Mouse (Mus musculus) lung, postnatal 4 days (tissue): ENCODE results near the gene Actg1.

Experiments
- DNase-seq, 2 experiments: peaks; one replicate each; pipeline ENCODE4 v3.0.0; 2021

The Actg1 gene

DNA sequence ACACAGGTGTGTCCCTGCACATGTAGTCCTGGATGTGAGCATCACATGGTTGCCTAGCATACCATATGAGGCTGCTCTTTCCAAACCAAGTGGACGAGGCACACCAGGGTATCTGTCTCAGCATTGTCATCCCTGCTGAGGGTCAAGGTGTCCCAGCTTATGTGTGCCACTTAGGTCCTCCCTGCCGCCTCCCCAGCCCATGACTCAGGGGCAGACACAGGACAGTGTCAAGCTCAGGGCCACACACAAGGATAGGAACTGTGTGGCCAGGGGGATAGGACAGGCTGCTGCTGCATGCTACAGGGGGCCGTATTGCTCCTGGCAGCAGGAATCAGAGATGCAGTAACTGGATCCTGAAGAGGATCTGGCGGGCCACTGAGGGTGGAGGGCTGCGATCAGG, 12.4 kb upstream of the Actg1 start:
- peak in 1 of 2 experiments; percentile 17 for DNase-seq

DNA sequence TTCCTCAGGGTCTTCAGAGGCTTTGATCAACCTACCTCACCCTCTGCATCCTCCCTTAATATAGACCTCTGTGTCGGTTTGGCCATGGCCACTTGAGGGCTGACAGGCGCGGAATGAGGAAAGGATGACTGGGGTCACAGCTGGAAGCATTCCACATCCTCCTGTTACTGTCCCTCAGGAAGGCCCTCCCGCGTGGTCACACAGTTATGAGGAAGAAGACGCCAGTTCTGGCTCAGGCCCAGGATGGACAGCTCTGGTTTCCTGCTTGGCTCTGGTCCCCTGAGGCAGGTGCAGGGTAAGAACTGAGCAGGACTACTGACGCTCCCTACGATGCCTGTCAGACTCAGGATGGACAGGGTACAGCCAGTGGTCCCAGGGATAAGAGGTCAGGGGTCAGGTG, 11.7 kb upstream of the Actg1 start:
- peak in 1 of 2 experiments; percentile 60 for DNase-seq

- peak in 1 of 2 experiments; percentile 32 for DNase-seq
Measured at GRCm38 (mm10) chr11:120359391-120359790, 11.0 kb upstream of the Actg1 start.

DNA sequence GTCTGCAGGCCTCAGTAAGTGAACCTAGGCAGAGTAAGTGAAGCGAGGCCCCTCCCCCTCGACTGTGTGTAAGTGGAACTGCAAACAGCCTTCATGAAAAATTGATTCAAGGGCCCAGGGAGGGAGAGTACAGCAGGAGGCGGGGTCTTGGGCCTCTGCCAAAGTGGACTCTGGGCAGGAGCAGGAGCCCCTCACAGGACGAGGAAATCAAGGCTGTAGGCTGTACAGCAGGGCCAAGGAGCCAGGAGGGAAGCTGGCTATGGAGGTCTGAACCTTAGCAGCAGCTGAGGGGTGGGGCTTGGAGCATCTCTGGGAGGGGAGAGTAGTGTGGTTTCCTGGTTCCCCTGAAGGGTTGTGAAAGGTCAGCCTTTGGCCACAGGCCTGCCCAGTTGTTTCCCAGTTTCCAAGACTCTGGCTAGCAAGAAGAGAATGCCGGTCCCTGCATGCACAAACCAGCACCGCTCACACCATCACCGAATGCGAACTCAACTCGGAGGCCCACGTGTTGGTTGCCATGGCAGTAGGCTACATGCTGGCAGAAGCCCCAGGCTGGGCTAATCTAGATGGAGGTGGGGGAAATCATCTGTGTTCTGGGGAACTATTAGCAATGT, 9.6 kb upstream of the Actg1 start:
- DNase-seq: peak; percentile 87 to 91

GRCm38 (mm10) chr11:120356900-120357299, 8.6 kb upstream of the Actg1 start:
- no peak for DNase-seq

GRCm38 (mm10) chr11:120356319-120356840, 8.0 kb upstream of the Actg1 start:
- no peak for DNase-seq

DNA sequence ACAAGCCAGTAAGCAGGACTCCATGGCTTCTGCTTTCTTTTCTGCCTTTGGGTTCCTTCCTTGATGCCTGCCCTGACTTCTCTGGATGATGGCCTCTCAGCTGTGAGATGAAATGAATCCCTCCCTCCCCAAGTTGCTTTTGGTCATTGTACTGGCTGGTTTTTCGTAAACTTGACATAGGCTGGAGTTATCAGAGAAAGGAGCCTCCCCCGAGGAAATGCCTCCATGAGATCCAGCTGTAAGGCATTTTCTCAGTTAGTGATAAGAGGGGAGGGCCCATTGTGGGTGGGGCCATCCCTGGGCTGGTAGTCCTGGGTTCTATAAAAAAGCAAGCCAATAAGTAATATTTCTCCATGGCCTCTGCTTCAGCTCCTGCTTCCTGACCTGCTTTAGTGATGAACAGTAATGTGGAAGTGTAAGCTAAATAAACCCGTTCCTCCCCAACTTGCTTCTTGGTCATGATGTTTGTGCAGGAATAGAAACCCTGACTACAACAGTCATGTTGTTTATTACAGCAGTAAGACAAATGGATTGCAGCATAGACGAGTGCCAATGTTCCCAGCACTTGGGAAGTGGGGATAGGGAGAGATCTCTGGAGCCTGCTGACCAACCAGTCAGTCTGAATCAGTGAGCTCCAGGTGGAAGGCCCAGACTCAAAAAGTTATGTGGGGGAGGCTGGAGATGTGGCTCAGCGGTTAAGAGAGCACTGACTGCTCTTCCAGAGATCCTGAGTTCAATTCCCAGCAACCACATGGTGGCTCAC, 7.1 kb upstream of the Actg1 start:
- DNase-seq: peak in 1 of 2 experiments; percentile 16

DNA sequence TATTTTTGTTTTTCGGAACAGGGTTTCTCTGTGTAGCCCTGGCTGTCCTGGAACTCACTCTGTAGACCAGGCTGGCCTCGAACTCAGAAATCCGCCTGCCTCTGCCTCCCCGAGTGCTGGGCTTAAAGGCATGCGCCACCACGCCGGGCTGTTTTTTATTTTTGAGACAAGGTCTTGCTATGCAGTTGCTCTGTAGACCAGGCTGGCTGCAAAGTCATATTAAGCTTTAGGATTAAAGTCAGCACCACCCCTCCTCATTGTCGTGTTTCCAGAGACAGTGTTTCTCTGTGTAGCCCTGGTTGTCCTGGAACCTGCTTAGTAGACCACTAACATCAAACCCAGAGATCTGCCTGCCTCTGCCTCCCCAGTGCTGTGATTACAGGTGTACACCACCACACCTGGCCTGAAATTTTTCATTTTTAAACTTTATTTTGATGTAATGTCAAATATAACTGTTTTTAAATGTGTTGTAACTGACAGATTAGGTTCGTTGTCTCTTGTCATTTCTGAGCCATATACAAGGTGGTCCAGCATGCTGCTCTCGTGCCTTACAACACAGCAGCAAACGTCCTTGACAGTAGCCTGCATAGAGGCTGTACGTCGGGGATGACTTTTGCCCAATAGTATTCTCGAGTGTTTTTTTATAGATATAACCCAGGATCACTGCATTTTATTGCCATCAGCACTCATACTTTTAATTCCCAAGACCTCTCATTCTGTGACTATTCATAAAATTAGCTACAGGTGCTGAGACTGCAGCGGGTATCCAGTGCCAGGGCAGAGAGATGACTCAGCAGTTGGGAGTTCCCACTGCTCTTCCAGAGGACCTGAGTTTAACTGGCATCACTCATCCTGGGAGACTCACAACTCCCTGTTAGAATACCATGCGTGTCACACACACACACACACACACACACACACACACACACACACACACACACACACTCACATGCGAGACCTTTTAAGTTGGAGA, 6.2 kb upstream of the Actg1 start:
- DNase-seq: peak in 1 of 2 experiments; percentile 19

DNA sequence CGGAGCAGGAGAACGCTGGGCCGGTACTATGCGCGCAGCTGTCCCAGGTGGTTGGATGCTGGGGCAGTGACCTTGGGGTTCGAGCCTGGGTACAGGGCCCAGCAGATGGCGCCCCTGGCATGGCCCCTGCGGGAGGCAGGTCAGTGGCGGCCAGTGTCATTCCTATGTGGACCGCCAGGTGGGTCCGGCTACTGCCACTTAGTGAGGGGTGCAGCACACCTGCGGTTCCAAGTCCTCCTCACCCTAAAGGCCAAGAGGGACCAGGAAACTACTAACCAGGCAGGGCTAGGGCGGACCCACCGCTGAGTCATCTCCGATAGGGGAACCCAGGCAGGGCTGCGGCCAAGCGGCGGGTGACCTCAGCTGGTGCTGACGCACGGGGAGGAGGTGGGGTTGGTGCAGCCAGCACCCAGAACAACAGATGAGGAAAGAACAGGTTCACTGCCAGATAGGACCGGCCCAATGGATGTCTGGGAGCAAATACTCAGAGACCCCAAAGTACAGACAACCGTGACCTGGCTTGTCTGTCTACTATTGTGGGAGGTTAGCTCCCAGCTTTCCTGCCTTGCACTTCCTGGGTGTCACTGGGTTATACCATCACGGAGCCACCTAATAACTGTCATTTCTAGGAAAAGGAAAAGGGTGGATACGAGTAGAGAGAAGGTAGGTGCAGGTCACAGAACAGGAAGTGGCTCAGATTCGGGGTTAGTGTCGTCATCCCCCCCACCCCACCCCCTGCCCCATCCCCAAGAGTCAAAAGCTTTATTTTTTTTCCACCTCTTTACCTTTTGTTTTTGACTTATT, 5.4 kb upstream of the Actg1 start:
- DNase-seq: peak; percentile 92 to 93

GRCm38 (mm10) chr11:120352571-120353290, 4.4 kb upstream of the Actg1 start:
- peak; percentile 67 to 72 for DNase-seq

DNA sequence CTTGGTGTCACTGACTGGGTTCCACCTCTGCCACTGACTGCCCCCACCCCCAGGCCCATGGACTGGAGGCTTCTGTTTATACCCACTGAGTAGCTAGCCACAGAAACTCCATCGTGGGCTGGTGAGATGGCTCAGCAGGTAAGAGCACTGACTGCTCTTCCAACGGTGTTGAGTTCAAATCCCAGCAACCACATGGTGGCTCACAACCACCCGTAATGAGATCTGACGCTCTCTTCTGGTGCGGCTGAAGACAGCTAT, 3.7 kb upstream of the Actg1 start:
- DNase-seq: peak in 1 of 2 experiments; percentile 28

- DNase-seq: peak; percentile 15 to 45
Measured at GRCm38 (mm10) chr11:120351250-120352092, 3.1 kb upstream of the Actg1 start.

DNA sequence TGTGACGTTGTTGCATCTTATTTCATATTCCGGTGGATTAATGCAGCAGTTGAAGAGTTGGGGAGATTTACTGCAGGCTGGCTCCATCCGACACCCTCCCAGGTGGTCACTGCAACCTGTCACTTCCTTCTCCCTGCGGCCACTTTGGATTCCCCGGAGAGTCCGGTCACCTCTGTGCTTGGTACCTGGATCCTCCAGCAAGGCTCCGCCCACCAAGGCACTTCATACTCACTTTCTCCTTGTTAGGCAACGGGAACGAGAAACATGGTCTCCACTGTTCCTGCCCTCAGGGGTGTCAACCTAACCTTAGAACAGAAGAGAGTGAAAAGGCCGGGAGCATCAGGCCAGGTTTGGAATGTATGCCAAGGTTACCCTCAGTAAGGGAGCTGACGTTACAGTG, 2.4 kb upstream of the Actg1 start:
- peak; percentile 72 to 77 for DNase-seq

GRCm38 (mm10) chr11:120349986-120350702, 1.8 kb upstream of the Actg1 start:
- DNase-seq: peak; percentile 94 to 97

DNA sequence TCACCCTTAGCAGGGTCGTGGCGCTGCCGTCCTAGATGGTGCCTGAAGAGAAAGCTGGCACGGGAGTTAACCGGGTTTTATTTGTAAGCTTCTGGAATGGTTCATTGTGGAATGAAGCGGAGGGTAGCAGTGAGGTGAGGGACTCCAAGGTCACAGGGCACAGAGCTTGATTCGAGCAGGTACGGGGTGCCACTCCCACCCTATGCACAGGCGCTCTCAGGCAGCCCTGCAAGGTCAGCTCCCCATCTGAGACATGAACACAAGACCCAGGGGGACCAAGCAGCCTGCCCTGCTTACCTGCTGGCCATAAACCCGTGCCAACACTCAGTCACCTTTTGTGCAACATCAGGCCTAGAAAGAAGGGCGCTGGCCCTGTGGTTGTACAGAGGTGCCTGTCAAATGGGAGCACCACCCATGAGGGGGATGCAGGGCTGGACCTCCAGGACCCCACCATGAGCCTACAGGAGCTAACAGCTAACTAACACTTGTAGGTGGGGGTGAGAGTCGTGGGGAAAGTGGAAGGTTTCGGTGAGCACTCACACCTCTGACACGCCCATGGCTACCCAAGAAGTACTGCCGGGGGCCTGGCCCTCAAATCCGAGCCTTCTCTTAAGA, 1.1 kb upstream of the Actg1 start:
- DNase-seq: no peak

- DNase-seq: peak; percentile 75
Measured at GRCm38 (mm10) chr11:120348684-120349370, 485 bp upstream of the Actg1 start.

DNA sequence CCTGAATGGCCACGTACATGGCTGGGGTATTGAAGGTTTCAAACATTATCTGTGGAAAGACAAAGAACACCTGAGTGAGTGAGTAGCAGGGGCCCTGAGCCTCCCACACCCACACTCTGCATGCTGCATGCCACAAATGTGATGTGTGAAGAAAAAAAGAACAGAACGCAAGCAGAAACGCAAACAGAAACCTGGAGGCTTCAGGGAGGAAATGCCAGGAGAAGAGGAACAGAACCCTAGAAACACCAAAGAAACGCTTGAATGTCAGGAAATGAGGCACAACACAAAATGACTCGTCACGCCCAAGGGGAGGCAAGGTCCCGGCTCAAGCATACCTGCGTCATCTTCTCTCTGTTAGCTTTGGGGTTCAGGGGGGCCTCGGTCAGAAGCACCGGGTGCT, 1.0 kb downstream of the Actg1 start:
- DNase-seq: peak; percentile 26 to 44

DNA sequence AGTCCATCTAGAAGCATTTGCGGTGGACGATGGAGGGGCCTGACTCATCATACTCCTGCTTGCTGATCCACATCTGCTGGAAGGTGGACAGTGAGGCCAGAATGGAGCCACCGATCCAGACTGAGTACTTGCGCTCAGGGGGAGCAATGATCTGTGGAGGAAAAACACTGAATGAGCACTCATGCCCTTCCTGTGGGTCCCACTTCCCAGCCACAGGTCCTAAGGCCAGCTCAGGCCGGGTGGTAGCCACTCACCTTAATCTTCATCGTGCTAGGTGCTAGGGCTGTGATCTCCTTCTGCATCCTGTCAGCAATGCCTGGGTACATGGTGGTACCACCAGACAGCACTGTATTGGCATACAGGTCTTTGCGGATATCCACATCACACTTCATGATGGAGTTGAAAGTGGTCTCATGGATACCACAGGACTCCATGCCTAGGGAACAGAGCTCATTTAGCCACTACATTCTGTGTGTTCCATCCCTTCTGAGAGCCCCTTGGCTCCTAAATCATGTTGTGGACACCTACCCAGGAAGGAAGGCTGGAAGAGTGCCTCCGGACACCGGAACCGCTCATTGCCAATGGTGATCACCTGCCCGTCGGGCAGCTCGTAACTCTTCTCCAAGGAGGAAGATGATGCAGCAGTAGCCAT, 1.8 kb downstream of the Actg1 start:
- peak; percentile 18 for DNase-seq
